Mouse (Mus musculus) limb, embryonic 13.5 days (tissue): ENCODE measurements at regions not wholly inside any gene's neighbourhood (a gene's known extent, or its start where the extent isn't known, plus 50 kb on each side); places are given as distances from the start of the nearest gene placed in this dataset.

Experiments
- ATAC-seq: fragments of 200-750 bp; cut with Nextera tagmentation; 2 replicates; pipeline ENCODE4 v1.8.0; 2017; ENCODE audit warnings: low read depth, moderate number of reproducible peaks, moderate TSS enrichment; ENCODE audit not compliant: low FRiP score
- H3K27ac ChIP-seq: fragments of 300-500 bp; sonication (generic); 2 replicates; pipeline ENCODE4 v1.5.1; 2015; ENCODE audit warnings: inconsistent platforms, mild to moderate bottlenecking, moderate library complexity
- H3K27me3 ChIP-seq: fragments of 300-500 bp; sonication (generic); 2 replicates; pipeline ENCODE4 v1.6.1; 2015; ENCODE audit warnings: mild to moderate bottlenecking, inconsistent platforms
- H3K36me3 ChIP-seq: fragments of 300-500 bp; sonication (generic); 2 replicates; pipeline ENCODE4 v1.6.1; 2015; ENCODE audit warnings: inconsistent platforms, mild to moderate bottlenecking, moderate library complexity
- H3K4me1 ChIP-seq: fragments of 300-500 bp; sonication (generic); 2 replicates; pipeline ENCODE4 v1.6.1; 2015; ENCODE audit warnings: inconsistent platforms
- H3K4me2 ChIP-seq: fragments of 300-500 bp; sonication (generic); replicated peaks from 2 replicates; pipeline ENCODE4 v1.6.1; 2015; ENCODE audit warnings: inconsistent platforms, mild to moderate bottlenecking, moderate library complexity
- H3K4me3 ChIP-seq: fragments of 300-500 bp; sonication (generic); 2 replicates; pipeline ENCODE4 v1.5.1; 2015; ENCODE audit warnings: moderate library complexity, mild to moderate bottlenecking, inconsistent platforms
- H3K9ac ChIP-seq: fragments of 300-500 bp; sonication (generic); 2 replicates; pipeline ENCODE4 v1.6.1; 2015; ENCODE audit warnings: mild to moderate bottlenecking, inconsistent platforms
- H3K9me3 ChIP-seq: fragments of 300-500 bp; sonication (generic); 2 replicates; pipeline ENCODE4 v1.6.1; 2016; ENCODE audit warnings: inconsistent platforms
- WGBS: fragments of 180-500 bp; shearing (Covaris S2); methylation state at CpG from one replicate; pipeline ENCODE4 v1.1.7; 2015; 5-methylcytosine and 5-hydroxymethylcytosine counted together

GRCm38 (mm10) chr5:12127484-12128265, 209.8 kb downstream of the 4933402N22Rik start:
- Histone ChIP-seq H3K36me3 (no peaks in the 10 kb centered on the region), H3K27me3 (no peaks in the 10 kb centered on the region), H3K4me3 (no peak overlapping the region), H3K9ac (no peak overlapping the region), H3K4me1 (no peaks in the 10 kb centered on the region), H3K4me2 (no peak overlapping the region), H3K27ac (no peak overlapping the region), H3K9me3 (no peaks in the 10 kb centered on the region)
- ATAC-seq = no peak
- WGBS = 83% methylated on average over 4 of the region's 4 CpGs

- no peak overlapping the region for H3K4me3 ChIP-seq
- H3K9ac ChIP-seq = no peak overlapping the region
- no peak overlapping the region for H3K4me2 ChIP-seq
- H3K36me3 ChIP-seq = no peaks in the 10 kb centered on the region
- no peak for ATAC-seq
- no peaks in the 10 kb centered on the region for H3K27me3 ChIP-seq
- H3K4me1 ChIP-seq = no peaks in the 10 kb centered on the region
- no peaks in the 10 kb centered on the region for H3K9me3 ChIP-seq
- no peak overlapping the region for H3K27ac ChIP-seq
These were observed 221.1 kb downstream of the 4933402N22Rik start for GRCm38 (mm10) chr5:12138961-12139360.

DNA sequence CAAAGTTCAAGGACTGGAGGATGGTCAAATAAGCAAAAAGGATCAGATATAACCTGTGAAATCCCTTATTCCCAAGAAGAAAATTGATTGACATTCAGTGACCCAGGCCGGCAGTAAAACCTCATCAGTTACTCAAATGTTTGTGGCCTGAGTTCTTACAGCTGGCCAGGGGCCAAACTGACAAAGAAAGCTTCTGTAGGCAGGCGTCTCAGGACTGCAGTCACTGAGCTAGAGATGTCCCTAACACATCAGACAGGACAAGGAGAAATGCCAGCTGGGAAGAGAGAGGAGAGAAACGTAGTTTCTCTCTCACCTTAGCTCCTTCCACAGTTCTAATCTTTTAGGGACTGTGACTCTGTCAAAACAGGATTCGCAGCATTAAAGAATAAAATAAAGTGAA, 229.9 kb upstream of the Sema3d start:
- no peak overlapping the region for H3K9ac ChIP-seq
- no peaks in the 10 kb centered on the region for H3K36me3 ChIP-seq
- no peak overlapping the region for H3K4me2 ChIP-seq
- H3K27me3 ChIP-seq = no peaks in the 10 kb centered on the region
- H3K27ac ChIP-seq = no peak overlapping the region
- 53% methylated on average over 4 of the region's 4 CpGs for WGBS
- H3K9me3 ChIP-seq = no peaks in the 10 kb centered on the region
- H3K4me3 ChIP-seq = no peak overlapping the region
- no peaks in the 10 kb centered on the region for H3K4me1 ChIP-seq
- ATAC-seq = no peak

DNA sequence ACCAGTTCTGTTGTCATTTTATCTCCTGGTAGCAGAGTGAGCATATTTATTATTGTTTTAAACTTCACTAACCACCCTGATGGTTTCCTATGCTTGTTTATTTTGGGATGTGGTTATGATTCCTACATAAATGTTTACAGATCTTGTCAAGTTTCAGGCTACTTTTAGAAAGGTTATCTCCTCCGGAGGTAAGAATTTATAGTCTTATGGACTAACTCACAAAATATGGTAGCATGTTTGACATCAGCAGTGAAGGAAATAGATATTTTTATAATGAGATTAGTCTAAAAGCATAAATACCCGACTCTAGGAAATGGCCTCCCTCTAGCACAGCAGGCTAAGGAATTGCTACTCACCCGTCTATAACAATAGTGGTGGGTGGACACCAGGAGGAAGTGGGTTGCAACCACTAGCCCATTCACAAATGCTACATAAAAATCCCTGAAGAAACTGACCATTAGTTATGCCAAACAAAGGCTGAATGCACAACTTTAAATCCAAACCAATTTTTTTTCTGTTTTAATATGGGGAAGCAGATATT, 228.6 kb upstream of the Sema3d start:
- no peaks in the 10 kb centered on the region for H3K36me3 ChIP-seq
- H3K27ac ChIP-seq = no peak overlapping the region
- H3K27me3 ChIP-seq = no peaks in the 10 kb centered on the region
- H3K4me1 ChIP-seq = no peaks in the 10 kb centered on the region
- 59% methylated on average over 3 of the region's 3 CpGs for WGBS
- H3K4me3 ChIP-seq = no peak overlapping the region
- H3K9me3 ChIP-seq = no peaks in the 10 kb centered on the region
- ATAC-seq = no peak
- no peak overlapping the region for H3K4me2 ChIP-seq
- no peak overlapping the region for H3K9ac ChIP-seq

DNA sequence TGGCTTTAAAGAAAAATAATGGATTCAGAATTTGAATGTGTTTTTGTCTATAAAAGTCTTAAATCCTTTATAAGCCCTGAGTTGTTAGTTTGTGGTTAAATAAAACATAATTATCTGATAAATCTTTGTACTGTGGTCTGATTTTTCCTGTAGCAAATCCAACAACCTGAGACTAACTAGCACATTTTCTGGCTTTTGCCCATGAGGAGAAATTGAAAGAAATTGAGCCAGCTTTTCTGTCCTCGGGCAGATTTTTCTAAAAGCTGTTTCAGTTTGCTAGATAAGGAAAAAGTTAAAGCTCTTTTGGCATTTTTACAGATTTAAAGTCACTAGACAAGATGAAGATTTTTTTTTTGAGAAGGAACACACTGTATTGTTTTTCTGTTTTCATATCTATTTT, 191.5 kb upstream of the Sema3d start:
- Histone ChIP-seq H3K4me2 (no peak overlapping the region), H3K36me3 (no peaks in the 10 kb centered on the region), H3K9ac (no peak overlapping the region), H3K9me3 (no peaks in the 10 kb centered on the region), H3K27me3 (no peaks in the 10 kb centered on the region), H3K4me1 (no peaks in the 10 kb centered on the region), H3K4me3 (no peak overlapping the region), H3K27ac (no peak overlapping the region)
- 43% methylated on average over 1 of the region's 1 CpGs for WGBS
- ATAC-seq = no peak

- Histone ChIP-seq H3K4me1 (no peaks in the 10 kb centered on the region), H3K27me3 (no peaks in the 10 kb centered on the region), H3K4me2 (no peak overlapping the region), H3K4me3 (no peak overlapping the region), H3K9ac (no peak overlapping the region), H3K27ac (no peak overlapping the region), H3K9me3 (no peaks in the 10 kb centered on the region), H3K36me3 (no peaks in the 10 kb centered on the region)
- WGBS = 65% methylated on average over 1 of the region's 1 CpGs
- no peak for ATAC-seq
These were observed 175.7 kb upstream of the Sema3d start for GRCm38 (mm10) chr5:12207452-12207851.

GRCm38 (mm10) chr5:12209631-12210030, 173.6 kb upstream of the Sema3d start:
- Histone ChIP-seq H3K9me3 (no peaks in the 10 kb centered on the region), H3K4me1 (no peaks in the 10 kb centered on the region), H3K9ac (no peak overlapping the region), H3K27ac (no peak overlapping the region), H3K4me2 (no peak overlapping the region), H3K4me3 (no peak overlapping the region), H3K27me3 (no peaks in the 10 kb centered on the region), H3K36me3 (no peaks in the 10 kb centered on the region)
- WGBS = 74% methylated on average over 1 of the region's 1 CpGs
- ATAC-seq = no peak

- no peaks in the 10 kb centered on the region for H3K36me3 ChIP-seq
- WGBS = 85% methylated on average over 3 of the region's 3 CpGs
- no peaks in the 10 kb centered on the region for H3K9me3 ChIP-seq
- no peaks in the 10 kb centered on the region for H3K4me1 ChIP-seq
- H3K4me2 ChIP-seq = no peak overlapping the region
- no peak overlapping the region for H3K4me3 ChIP-seq
- H3K27ac ChIP-seq = no peak overlapping the region
- ATAC-seq = no peak
- H3K9ac ChIP-seq = no peak overlapping the region
- no peaks in the 10 kb centered on the region for H3K27me3 ChIP-seq
These were observed 169.7 kb upstream of the Sema3d start for GRCm38 (mm10) chr5:12213448-12213847.

DNA sequence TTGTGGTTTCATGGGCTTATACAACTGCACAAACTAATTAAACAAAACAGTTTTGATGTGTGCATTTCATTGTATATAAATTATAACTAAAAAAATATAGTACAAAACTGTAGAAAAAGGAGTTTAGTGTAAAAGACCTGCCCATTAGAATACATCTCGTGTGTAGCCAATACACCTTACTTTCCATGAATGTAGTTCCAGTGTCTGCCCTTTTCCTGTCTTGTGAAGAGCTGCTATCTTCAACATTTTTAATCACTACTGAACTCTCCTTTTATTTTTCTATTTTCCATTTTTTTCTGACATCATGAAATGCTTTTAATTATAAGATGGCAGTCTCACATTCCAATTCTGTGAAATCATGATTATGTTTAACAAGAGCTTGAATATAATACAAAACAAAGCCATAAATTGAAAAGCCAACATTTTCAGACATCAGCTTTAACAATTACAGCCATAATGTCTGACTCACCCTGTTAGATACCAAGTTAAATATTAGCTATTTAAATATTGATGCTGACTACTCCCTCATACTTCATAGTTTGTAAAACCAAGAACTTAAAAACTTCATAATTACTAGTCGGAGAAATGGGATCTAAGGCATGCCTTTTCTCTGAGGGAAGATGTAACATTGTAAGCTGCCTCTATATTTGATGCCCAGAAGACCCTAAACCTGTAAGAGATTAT, 163.6 kb upstream of the Sema3d start:
- no peak for ATAC-seq
- 91% methylated on average over 2 of the region's 2 CpGs for WGBS

DNA sequence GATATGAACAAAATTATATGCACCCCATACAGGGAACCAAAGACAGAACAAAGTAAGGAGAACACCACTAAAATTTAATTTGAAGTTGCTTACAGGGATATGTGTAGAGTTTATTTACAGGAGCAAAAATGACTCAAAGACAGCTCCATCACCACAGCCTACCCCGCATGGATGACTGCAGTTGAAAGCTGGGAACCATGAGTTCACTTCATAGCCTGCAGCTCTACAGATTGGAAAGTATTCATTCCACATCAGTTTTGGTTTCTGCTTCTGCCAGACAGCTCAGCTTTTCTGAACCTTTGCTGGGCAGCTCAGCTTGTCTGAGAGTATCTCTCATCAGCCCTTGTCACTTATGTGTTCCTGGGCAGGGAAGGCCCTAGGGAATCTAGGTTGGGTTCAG, 160.6 kb upstream of the Sema3d start:
- Histone ChIP-seq H3K4me2 (no peak overlapping the region), H3K36me3 (no peaks in the 10 kb centered on the region), H3K4me1 (no peaks in the 10 kb centered on the region), H3K4me3 (no peak overlapping the region), H3K27me3 (no peaks in the 10 kb centered on the region), H3K9me3 (no peaks in the 10 kb centered on the region), H3K27ac (no peak overlapping the region), H3K9ac (no peak overlapping the region)
- ATAC-seq = no peak
- WGBS = 89% methylated on average over 1 of the region's 1 CpGs

More for the DNA sequence above, 163.6 kb upstream of the Sema3d start:
- Histone ChIP-seq H3K36me3 (no peaks in the 10 kb centered on the region), H3K9ac (no peak overlapping the region), H3K4me1 (no peaks in the 10 kb centered on the region), H3K9me3 (no peaks in the 10 kb centered on the region), H3K4me2 (no peak overlapping the region), H3K27ac (no peak overlapping the region), H3K27me3 (no peaks in the 10 kb centered on the region), H3K4me3 (no peak overlapping the region)

DNA sequence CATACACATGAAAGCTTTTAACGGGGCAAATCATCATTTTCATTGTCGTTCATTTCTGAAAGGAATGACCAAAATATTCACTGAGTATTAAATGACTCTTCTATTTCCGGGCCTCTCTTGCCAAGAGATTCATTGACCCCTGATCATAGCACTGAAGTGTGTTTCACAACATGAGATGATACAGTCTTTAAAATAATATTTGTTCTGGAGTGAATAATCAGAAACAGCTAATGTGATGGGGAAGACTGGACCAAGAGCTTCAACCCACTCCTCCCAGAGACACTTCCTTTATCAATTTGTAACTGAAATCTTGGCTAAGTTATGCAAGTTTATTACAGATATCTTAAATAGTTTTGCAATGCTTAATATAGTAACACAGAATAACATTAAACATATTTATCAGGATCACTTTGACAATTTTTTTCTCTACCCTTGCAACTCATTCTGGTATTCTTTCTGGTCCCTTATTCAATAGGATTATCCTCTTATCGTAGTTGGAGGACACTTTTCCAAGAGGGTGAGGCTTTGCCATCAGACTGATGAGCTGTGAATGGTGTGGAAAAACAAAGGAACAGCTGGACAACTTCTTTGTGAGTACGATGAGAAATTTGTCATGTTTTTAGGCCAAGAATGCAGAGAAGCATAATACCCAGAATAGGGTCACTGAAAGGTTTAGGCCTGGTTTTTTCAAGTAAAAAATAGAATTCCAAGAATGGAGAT, 149.6 kb upstream of the Sema3d start:
- Histone ChIP-seq H3K27ac (no peak overlapping the region), H3K4me2 (no peak overlapping the region), H3K9ac (no peak overlapping the region), H3K27me3 (no peaks in the 10 kb centered on the region), H3K4me3 (no peak overlapping the region), H3K4me1 (no peaks in the 10 kb centered on the region), H3K9me3 (no peaks in the 10 kb centered on the region), H3K36me3 (no peaks in the 10 kb centered on the region)
- ATAC-seq = no peak
- 87% methylated on average over 5 of the region's 5 CpGs for WGBS

- Histone ChIP-seq H3K27me3 (no peaks in the 10 kb centered on the region), H3K27ac (no peak overlapping the region), H3K36me3 (no peaks in the 10 kb centered on the region), H3K9me3 (no peaks in the 10 kb centered on the region), H3K4me1 (no peaks in the 10 kb centered on the region), H3K9ac (no peak overlapping the region), H3K4me3 (no peak overlapping the region), H3K4me2 (no peak overlapping the region)
- 53% methylated on average over 9 of the region's 9 CpGs for WGBS
- no peak; the same call in 1 of the 2 replicates for ATAC-seq
These were observed 139.9 kb upstream of the Sema3d start for GRCm38 (mm10) chr5:12243179-12243805.
